Mouse (Mus musculus): ENCODE results near the gene Bcl6b. TPM values are rescaled to one million over a fixed set of nuclear protein-coding genes. Genes with fewer than 3 reads are reported as not detected.

Bcl6b gene
- polyA plus RNA-seq, 2 experiments from 2014 or later, result 0.31 to 0.56 TPM

GRCm38 (mm10) chr11:70212423-70212822 is 17.2 kb downstream of the Bcl6b start, which contains the start of gene Slc16a11:
TSS of gene Slc16a11 (plus strand) at chr11:70212752.
- no peak for ATAC-seq

- ATAC-seq, result no peak
Observed at GRCm38 (mm10) chr11:70211972-70212371, 17.6 kb downstream of the Bcl6b start.

- ATAC-seq, result no peak
Observed at GRCm38 (mm10) chr11:70210681-70211080, 18.9 kb downstream of the Bcl6b start.

- ATAC-seq, result no peak
Observed at GRCm38 (mm10) chr11:70208778-70209388, 20.7 kb downstream of the Bcl6b start.

GRCm38 (mm10) chr11:70207283-70207682 is 22.3 kb downstream of the Bcl6b start:
- ATAC-seq, result no peak

GRCm38 (mm10) chr11:70206801-70207200 is 22.8 kb downstream of the Bcl6b start:
- ATAC-seq, result no peak

- ATAC-seq, result no peak
Observed at GRCm38 (mm10) chr11:70201691-70202090, 27.9 kb downstream of the Bcl6b start.

GRCm38 (mm10) chr11:70200036-70200608 is 29.5 kb downstream of the Bcl6b start:
- ATAC-seq, result no peak

GRCm38 (mm10) chr11:70199107-70199506 is 30.5 kb downstream of the Bcl6b start:
- no peak for ATAC-seq

- no peak for ATAC-seq
Observed at GRCm38 (mm10) chr11:70198332-70198731, 31.3 kb downstream of the Bcl6b start.

GRCm38 (mm10) chr11:70193354-70194285 is 36.0 kb downstream of the Bcl6b start:
- no peak for ATAC-seq

- ATAC-seq, result no peak
Observed at GRCm38 (mm10) chr11:70192157-70192556, 37.4 kb downstream of the Bcl6b start.

GRCm38 (mm10) chr11:70191188-70191587 is 38.4 kb downstream of the Bcl6b start:
- no peak for ATAC-seq

- no peak for ATAC-seq
Observed at GRCm38 (mm10) chr11:70189319-70190134, 40.1 kb downstream of the Bcl6b start.

- no peak for ATAC-seq
Observed at GRCm38 (mm10) chr11:70185120-70185519, 44.5 kb downstream of the Bcl6b start.

- no peak for ATAC-seq
Observed at GRCm38 (mm10) chr11:70180496-70180895, 49.1 kb downstream of the Bcl6b start.

- ATAC-seq, result no peak
Observed at GRCm38 (mm10) chr11:70179401-70179800, 50.2 kb downstream of the Bcl6b start.

- ATAC-seq, result no peak
Observed at GRCm38 (mm10) chr11:70178756-70179155, 50.8 kb downstream of the Bcl6b start.

- no peak for ATAC-seq
Observed at GRCm38 (mm10) chr11:70178311-70178710, 51.3 kb downstream of the Bcl6b start.

- no peak for ATAC-seq
Observed at GRCm38 (mm10) chr11:70177647-70178046, 52.0 kb downstream of the Bcl6b start.

GRCm38 (mm10) chr11:70174491-70174890 is 55.1 kb downstream of the Bcl6b start:
- no peak for ATAC-seq

All from CD4-positive, CD25-positive, alpha-beta regulatory T cell, adult 4 months (primary cell).